Mouse (Mus musculus): ENCODE data around the gene Slc33a1.

The Slc33a1 gene

GRCm38 (mm10) chr3:63898581-63899308, 65.8 kb downstream of the Slc33a1 start:
- peak; percentile 79 for DNase-seq (ENCODE audit: low spot score)

- DNase-seq (ENCODE audit: low spot score) = no peak
Observed at GRCm38 (mm10) chr3:63897177-63897576, 67.4 kb downstream of the Slc33a1 start.

GRCm38 (mm10) chr3:63896303-63896702, 68.3 kb downstream of the Slc33a1 start:
- no peak for DNase-seq (ENCODE audit: low spot score)

- DNase-seq (ENCODE audit: low spot score) = no peak
Observed at GRCm38 (mm10) chr3:63895786-63896185, 68.8 kb downstream of the Slc33a1 start.

- no peak for DNase-seq (ENCODE audit: low spot score)
Observed at GRCm38 (mm10) chr3:63893677-63894076, 70.9 kb downstream of the Slc33a1 start.

- DNase-seq (ENCODE audit: low spot score) = no peak
Observed at GRCm38 (mm10) chr3:63892154-63892553, 72.4 kb downstream of the Slc33a1 start.

Measured in layer of hippocampus, adult 11-12 months (tissue).